Mouse (Mus musculus): ENCODE data around the gene Gng8. TPM values are rescaled to one million over a fixed set of nuclear protein-coding genes. Genes with fewer than 3 reads are reported as not detected.

Gng8 gene
- polyA plus RNA-seq, 1 experiment from 2014 or later, result 10.8 TPM

- 83% methylated on average over 9 of the region's 9 CpGs for WGBS
- no peak for ATAC-seq (ENCODE audit: insufficient read depth)
- no peak for DNase-seq
- Histone ChIP-seq H3K27me3 (ENCODE audit: insufficient read depth, low read length) (no peaks in the 10 kb centered on the region), H3K4me2 (no peak overlapping the region), H3K4me1 (ENCODE audit: insufficient read depth) (peaks cover 17% of the 10 kb centered on the region), H3K9ac (no peak overlapping the region), H3K4me3 (ENCODE audit: low read depth, low read length) (no peak overlapping the region), H3K36me3 (ENCODE audit: insufficient read depth) (peaks cover 77% of the 10 kb centered on the region), H3K9me3 (ENCODE audit: low read depth, low read length) (no peaks in the 10 kb centered on the region), H3K27ac (ENCODE audit: low read depth) (no peak overlapping the region; the same call in 1 of the 2 replicates)
- TF ChIP-seq CTCF (IDR thresholded peaks at IDR 0.05; ENCODE audit: low read depth), result no peak
These were observed 26.4 kb downstream of the Gng8 start for GRCm38 (mm10) chr7:16918014-16918413.

- WGBS, result 73% methylated on average over 3 of the region's 3 CpGs
- H3K9ac ChIP-seq, result no peak overlapping the region
- H3K27me3 ChIP-seq (ENCODE audit: insufficient read depth, low read length), result no peaks in the 10 kb centered on the region
- ATAC-seq (ENCODE audit: insufficient read depth) (no peak), DNase-seq (no peak)
- TF ChIP-seq CTCF (IDR thresholded peaks at IDR 0.05; ENCODE audit: low read depth), result no peak
- H3K4me1 ChIP-seq (ENCODE audit: insufficient read depth), result peaks cover 17% of the 10 kb centered on the region
- H3K4me3 ChIP-seq (ENCODE audit: low read depth, low read length), result no peak overlapping the region
- H3K9me3 ChIP-seq (ENCODE audit: low read depth, low read length), result no peaks in the 10 kb centered on the region
- H3K27ac ChIP-seq (ENCODE audit: low read depth), result no peak overlapping the region
- peaks cover 77% of the 10 kb centered on the region for H3K36me3 ChIP-seq (ENCODE audit: insufficient read depth)
- no peak overlapping the region for H3K4me2 ChIP-seq
These were observed 27.1 kb downstream of the Gng8 start for GRCm38 (mm10) chr7:16918670-16919069.

GRCm38 (mm10) chr7:16919395-16920149 is 28.0 kb downstream of the Gng8 start:
- ATAC-seq (ENCODE audit: insufficient read depth) (no peak), DNase-seq (no peak)
- H3K4me1 ChIP-seq (ENCODE audit: insufficient read depth), result peaks cover 17% of the 10 kb centered on the region
- H3K9me3 ChIP-seq (ENCODE audit: low read depth, low read length), result no peaks in the 10 kb centered on the region
- peaks cover 73% of the 10 kb centered on the region for H3K36me3 ChIP-seq (ENCODE audit: insufficient read depth)
- H3K9ac ChIP-seq, result peak overlapping the region; percentile 20; the same call in 1 of the 2 replicates
- no peak overlapping the region for H3K4me3 ChIP-seq (ENCODE audit: low read depth, low read length)
- no peak for TF ChIP-seq CTCF (IDR thresholded peaks at IDR 0.05; ENCODE audit: low read depth)
- H3K27me3 ChIP-seq (ENCODE audit: insufficient read depth, low read length), result no peaks in the 10 kb centered on the region
- no peak overlapping the region for H3K27ac ChIP-seq (ENCODE audit: low read depth)
- H3K4me2 ChIP-seq, result no peak overlapping the region
- 74% methylated on average over 13 of the region's 13 CpGs for WGBS

- H3K4me3 ChIP-seq (ENCODE audit: low read depth, low read length), result no peak overlapping the region
- peak overlapping the region; percentile 20; the same call in 1 of the 2 replicates for H3K9ac ChIP-seq
- no peak overlapping the region for H3K27ac ChIP-seq (ENCODE audit: low read depth)
- H3K4me1 ChIP-seq (ENCODE audit: insufficient read depth), result peaks cover 17% of the 10 kb centered on the region
- H3K27me3 ChIP-seq (ENCODE audit: insufficient read depth, low read length), result no peaks in the 10 kb centered on the region
- DNase-seq (no peak), ATAC-seq (ENCODE audit: insufficient read depth) (no peak)
- H3K36me3 ChIP-seq (ENCODE audit: insufficient read depth), result peaks cover 67% of the 10 kb centered on the region
- WGBS, result 77% methylated on average over 7 of the region's 7 CpGs
- no peak for TF ChIP-seq CTCF (IDR thresholded peaks at IDR 0.05; ENCODE audit: low read depth)
- H3K9me3 ChIP-seq (ENCODE audit: low read depth, low read length), result no peaks in the 10 kb centered on the region
- no peak overlapping the region for H3K4me2 ChIP-seq
These were observed 28.6 kb downstream of the Gng8 start for GRCm38 (mm10) chr7:16920150-16920579.

- H3K4me1 ChIP-seq (ENCODE audit: insufficient read depth), result peaks cover 17% of the 10 kb centered on the region
- WGBS, result 44% methylated on average over 21 of the region's 21 CpGs
- DNase-seq (no peak), ATAC-seq (ENCODE audit: insufficient read depth) (no peak)
- TF ChIP-seq CTCF (IDR thresholded peaks at IDR 0.05; ENCODE audit: low read depth), result no peak
- H3K9ac ChIP-seq, result peak overlapping the region; percentile 83
- H3K4me3 ChIP-seq (ENCODE audit: low read depth, low read length), result peak overlapping the region; percentile 69
- peaks cover 58% of the 10 kb centered on the region for H3K36me3 ChIP-seq (ENCODE audit: insufficient read depth)
- peak overlapping the region; percentile 97 for H3K4me2 ChIP-seq
- no peaks in the 10 kb centered on the region for H3K9me3 ChIP-seq (ENCODE audit: low read depth, low read length)
- peak overlapping the region; percentile 63; the same call in 1 of the 2 replicates for H3K27ac ChIP-seq (ENCODE audit: low read depth)
- H3K27me3 ChIP-seq (ENCODE audit: insufficient read depth, low read length), result no peaks in the 10 kb centered on the region
These were observed 29.5 kb downstream of the Gng8 start for GRCm38 (mm10) chr7:16920818-16921791.

GRCm38 (mm10) chr7:16921881-16922335 is 30.3 kb downstream of the Gng8 start:
- H3K4me3 ChIP-seq (ENCODE audit: low read depth, low read length), result peak overlapping the region; percentile 69
- H3K4me2 ChIP-seq, result peak overlapping the region; percentile 97
- ATAC-seq (ENCODE audit: insufficient read depth), result no peak
- H3K36me3 ChIP-seq (ENCODE audit: insufficient read depth), result peaks cover 50% of the 10 kb centered on the region
- H3K27ac ChIP-seq (ENCODE audit: low read depth), result peak overlapping the region; percentile 63; the same call in 1 of the 2 replicates
- no peak for DNase-seq
- H3K9ac ChIP-seq, result peak overlapping the region; percentile 83
- peaks cover 17% of the 10 kb centered on the region for H3K4me1 ChIP-seq (ENCODE audit: insufficient read depth)
- 47% methylated on average over 6 of the region's 6 CpGs for WGBS
- no peak for TF ChIP-seq CTCF (IDR thresholded peaks at IDR 0.05; ENCODE audit: low read depth)
- H3K9me3 ChIP-seq (ENCODE audit: low read depth, low read length), result no peaks in the 10 kb centered on the region
- no peaks in the 10 kb centered on the region for H3K27me3 ChIP-seq (ENCODE audit: insufficient read depth, low read length)

Measured in lung, embryonic 14.5 days (tissue).